Mouse (Mus musculus) testis, adult 2 months (tissue): Measurements from ENCODE around the gene Car14.

Source experiments
- CTCF ChIP-seq: fragments of 200-500 bp; IDR thresholded peaks from 2 replicates; pipeline ENCODE4 v1.5.1; 2012; ENCODE audit warnings: low read depth, mild to moderate bottlenecking, inconsistent platforms, low read length, moderate library complexity; ENCODE audit not compliant: control insufficient read depth, insufficient read depth, insufficient replicate concordance
- POLR2A ChIP-seq: fragments of 200-500 bp; IDR thresholded peaks from 2 replicates; pipeline ENCODE4 v1.6.1; 2012; ENCODE audit warnings: low read depth, mild to moderate bottlenecking, inconsistent platforms, low read length, moderate library complexity; ENCODE audit not compliant: control insufficient read depth

- TF ChIP-seq CTCF (no peak), POLR2A (no peak)
These were observed 2.7 kb downstream of the Car14 start for GRCm38 (mm10) chr3:95901616-95902372.
